Mouse (Mus musculus): ENCODE results near the gene Dspp. TPM values are rescaled to one million over a fixed set of nuclear protein-coding genes. Genes with fewer than 3 reads are reported as not detected.

Dspp gene
- polyA plus RNA-seq, 2 experiments: not detected

DNA sequence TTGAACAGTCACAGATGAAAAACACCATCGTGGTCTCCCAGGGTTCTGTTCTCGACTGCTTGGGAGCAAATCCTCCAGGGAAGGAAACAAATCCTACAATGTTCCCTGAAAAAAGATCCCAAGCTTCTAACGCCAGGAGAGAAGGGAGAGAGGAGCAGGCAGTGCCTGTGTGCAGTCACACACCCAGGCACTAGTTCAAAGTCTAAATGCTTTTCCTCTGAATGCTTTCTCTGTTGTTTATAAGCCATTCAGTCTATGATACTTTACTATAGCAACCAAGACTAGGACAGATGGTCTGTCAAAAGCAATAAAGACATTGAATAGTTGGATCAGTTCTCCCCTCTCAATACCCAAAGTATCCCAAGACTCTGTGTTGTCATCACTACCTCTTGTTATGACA is 16.8 kb downstream of the Dspp start:
- H3K27me3 ChIP-seq (ENCODE audit: control insufficient read depth, insufficient read depth, low read length): no peaks in the 10 kb centered on the region
- DNase-seq (ENCODE audit: low read depth in 3 of 3, low spot score in 3 of 3) (no peak), ATAC-seq (ENCODE audit: insufficient read depth) (no peak)
- H3K9ac ChIP-seq (replicated peaks): no peak overlapping the region
- no peaks in the 10 kb centered on the region for H3K9me3 ChIP-seq (ENCODE audit: control insufficient read depth, low read length)
- H3K36me3 ChIP-seq (replicated peaks; ENCODE audit: control insufficient read depth, insufficient read depth, low read depth): no peaks in the 10 kb centered on the region
- H3K4me3 ChIP-seq (ENCODE audit: insufficient read depth in 1 of 2, low read depth in 2 of 2, low read length in 2 of 2): no peak overlapping the region
- 51% methylated on average over 3 of the region's 3 CpGs for WGBS (ENCODE audit: insufficient replicate concordance)
- no peak overlapping the region for H3K27ac ChIP-seq
- no peak overlapping the region for H3K4me2 ChIP-seq (ENCODE audit: low read depth)
- no peak for TF ChIP-seq CTCF (IDR thresholded peaks at IDR 0.05; ENCODE audit: low read depth)
- TF ChIP-seq EP300 (IDR thresholded peaks at IDR 0.05; ENCODE audit: low read depth): no peak
- no peaks in the 10 kb centered on the region for H3K4me1 ChIP-seq (replicated peaks; ENCODE audit: control insufficient read depth in 2 of 2, insufficient read depth in 2 of 2, low read length in 1 of 2)

DNA sequence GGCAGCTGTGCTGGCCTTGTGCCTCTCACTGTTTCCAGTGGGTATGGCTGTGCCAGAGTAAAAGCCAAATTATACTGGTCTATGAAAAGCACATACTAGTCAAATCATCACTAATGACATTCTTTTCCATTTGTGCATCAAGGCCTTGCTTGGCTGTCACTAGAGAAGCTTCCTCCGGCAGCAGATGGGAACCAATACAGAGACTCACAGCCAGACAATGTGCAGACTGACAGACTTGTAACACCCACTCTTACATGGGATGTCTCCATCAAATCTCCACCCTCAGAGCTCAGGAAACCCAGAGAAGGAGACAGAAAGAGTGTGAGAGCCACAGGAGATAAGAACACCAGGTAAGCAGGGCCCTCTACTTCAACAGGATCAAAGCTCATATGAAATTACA is 24.6 kb downstream of the Dspp start:
- DNase-seq (ENCODE audit: low read depth in 3 of 3, low spot score in 3 of 3) (no peak), ATAC-seq (ENCODE audit: insufficient read depth) (no peak)
- 85% methylated on average over 1 of the region's 1 CpGs for WGBS (ENCODE audit: insufficient replicate concordance)
- Histone ChIP-seq H3K27me3 (ENCODE audit: control insufficient read depth, insufficient read depth, low read length) (no peaks in the 10 kb centered on the region), H3K9ac (replicated peaks) (no peak overlapping the region), H3K4me3 (ENCODE audit: insufficient read depth in 1 of 2, low read depth in 2 of 2, low read length in 2 of 2) (no peak overlapping the region), H3K4me2 (ENCODE audit: low read depth) (no peak overlapping the region), H3K9me3 (ENCODE audit: control insufficient read depth, low read length) (no peaks in the 10 kb centered on the region), H3K4me1 (replicated peaks; ENCODE audit: control insufficient read depth in 2 of 2, insufficient read depth in 2 of 2, low read length in 1 of 2) (no peaks in the 10 kb centered on the region), H3K27ac (no peak overlapping the region), H3K36me3 (replicated peaks; ENCODE audit: control insufficient read depth, insufficient read depth, low read depth) (no peaks in the 10 kb centered on the region)
- TF ChIP-seq CTCF (IDR thresholded peaks at IDR 0.05; ENCODE audit: low read depth) (no peak), EP300 (IDR thresholded peaks at IDR 0.05; ENCODE audit: low read depth) (no peak)

DNA sequence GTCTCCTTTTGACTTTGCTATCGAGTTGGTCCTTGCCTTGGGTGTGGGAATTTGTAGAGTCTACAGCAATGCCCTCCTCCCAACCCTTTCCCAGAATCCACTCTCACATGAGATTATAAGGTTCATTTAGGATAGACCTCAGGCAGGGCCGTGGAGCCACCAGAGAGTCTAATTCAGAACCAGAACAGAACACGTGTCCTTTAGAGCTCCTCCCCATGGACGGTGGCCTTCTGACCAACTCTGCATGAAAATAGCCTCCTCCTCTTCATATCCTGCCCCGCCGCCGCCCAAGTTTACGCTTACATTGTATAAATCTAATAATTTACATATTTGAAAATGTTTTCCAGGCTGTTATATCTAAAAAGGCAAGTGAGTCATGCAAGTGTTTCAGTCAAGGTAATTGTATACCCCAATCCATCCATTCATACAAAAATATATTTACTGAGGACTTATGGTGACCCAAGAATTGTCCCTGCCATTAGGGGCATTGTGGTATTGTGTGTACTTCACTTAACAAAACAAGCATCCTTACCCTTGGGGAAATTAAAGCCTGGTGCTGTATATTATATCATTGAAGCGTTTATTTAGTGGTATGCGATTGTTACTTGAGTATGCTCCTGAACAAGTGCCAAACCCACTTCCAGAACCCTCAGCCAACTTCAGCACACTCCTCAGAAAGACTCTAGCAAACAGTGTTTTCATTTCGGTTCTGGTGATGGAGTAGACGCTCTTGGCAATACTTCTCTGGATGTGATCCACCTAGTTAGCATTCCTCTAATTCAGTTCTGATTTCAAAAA is 30.8 kb downstream of the Dspp start:
- Histone ChIP-seq H3K4me1 (replicated peaks; ENCODE audit: control insufficient read depth in 2 of 2, insufficient read depth in 2 of 2, low read length in 1 of 2) (no peaks in the 10 kb centered on the region), H3K4me3 (ENCODE audit: insufficient read depth in 1 of 2, low read depth in 2 of 2, low read length in 2 of 2) (no peak overlapping the region), H3K27ac (no peak overlapping the region), H3K4me2 (ENCODE audit: low read depth) (no peak overlapping the region), H3K27me3 (ENCODE audit: control insufficient read depth, insufficient read depth, low read length) (no peaks in the 10 kb centered on the region), H3K9me3 (ENCODE audit: control insufficient read depth, low read length) (no peaks in the 10 kb centered on the region), H3K9ac (replicated peaks) (no peak overlapping the region), H3K36me3 (replicated peaks; ENCODE audit: control insufficient read depth, insufficient read depth, low read depth) (no peaks in the 10 kb centered on the region)
- TF ChIP-seq CTCF (IDR thresholded peaks at IDR 0.05; ENCODE audit: low read depth) (no peak), EP300 (IDR thresholded peaks at IDR 0.05; ENCODE audit: low read depth) (no peak)
- 70% methylated on average over 12 of the region's 12 CpGs for WGBS (ENCODE audit: insufficient replicate concordance)
- DNase-seq (ENCODE audit: low read depth in 3 of 3, low spot score in 3 of 3) (no peak), ATAC-seq (ENCODE audit: insufficient read depth) (no peak)

DNA sequence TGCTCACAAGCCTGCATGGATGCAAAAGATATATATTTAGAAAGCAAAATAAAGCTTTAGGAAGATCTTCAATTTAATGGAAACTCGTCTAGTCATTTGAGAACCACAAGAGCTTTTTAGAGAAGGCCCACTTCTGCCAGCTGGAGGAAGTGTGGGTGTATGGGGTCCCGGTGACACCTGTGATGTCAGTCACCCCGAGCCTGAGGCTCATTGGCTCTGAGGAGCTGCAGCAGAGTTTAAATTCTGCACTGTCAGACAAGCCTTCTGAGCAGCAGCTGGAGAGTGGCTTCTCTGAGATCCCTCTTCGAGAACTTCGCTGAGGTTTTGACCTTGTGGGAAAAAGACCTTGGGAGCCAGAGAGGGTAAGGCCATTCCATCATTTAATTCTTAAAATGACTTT is 31.8 kb downstream of the Dspp start, which contains the start of gene Dmp1:
Gene Dmp1 (plus strand): TSS at position 263 of the 400 bp plus-strand sequence.
- no peaks in the 10 kb centered on the region for H3K4me1 ChIP-seq (replicated peaks; ENCODE audit: control insufficient read depth in 2 of 2, insufficient read depth in 2 of 2, low read length in 1 of 2)
- no peak within 1 kb of the TSS for H3K4me3 ChIP-seq (ENCODE audit: insufficient read depth in 1 of 2, low read depth in 2 of 2, low read length in 2 of 2)
- H3K27me3 ChIP-seq (ENCODE audit: control insufficient read depth, insufficient read depth, low read length): no peaks in the 10 kb centered on the region
- H3K9ac ChIP-seq (replicated peaks): no peak within 1 kb of the TSS
- H3K27ac ChIP-seq: no peak within 1 kb of the TSS
- TF ChIP-seq EP300 (IDR thresholded peaks at IDR 0.05; ENCODE audit: low read depth) (no peak), CTCF (IDR thresholded peaks at IDR 0.05; ENCODE audit: low read depth) (no peak)
- ATAC-seq (ENCODE audit: insufficient read depth): no peak
- H3K4me2 ChIP-seq (ENCODE audit: low read depth): no peak within 1 kb of the TSS
- 43% methylated on average over 5 of the region's 5 CpGs for WGBS (ENCODE audit: insufficient replicate concordance)
- no peak for DNase-seq (ENCODE audit: low read depth in 3 of 3, low spot score in 3 of 3)
- no peaks in the 10 kb centered on the region for H3K36me3 ChIP-seq (replicated peaks; ENCODE audit: control insufficient read depth, insufficient read depth, low read depth)
- no peaks in the 10 kb centered on the region for H3K9me3 ChIP-seq (ENCODE audit: control insufficient read depth, low read length)

DNA sequence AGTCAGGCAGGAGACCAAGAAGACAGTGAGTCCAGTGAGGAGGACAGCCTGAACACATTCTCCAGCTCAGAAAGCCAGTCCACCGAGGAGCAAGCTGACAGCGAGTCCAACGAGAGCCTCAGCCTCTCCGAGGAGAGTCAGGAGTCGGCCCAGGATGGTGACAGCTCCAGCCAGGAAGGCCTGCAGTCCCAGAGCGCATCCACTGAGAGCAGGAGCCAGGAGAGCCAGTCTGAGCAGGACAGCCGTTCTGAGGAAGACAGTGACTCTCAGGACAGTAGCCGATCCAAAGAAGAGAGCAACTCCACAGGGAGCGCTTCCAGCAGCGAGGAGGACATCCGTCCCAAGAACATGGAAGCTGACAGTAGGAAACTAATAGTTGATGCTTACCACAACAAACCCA is 42.0 kb downstream of the Dspp start:
- Histone ChIP-seq H3K27ac (no peak overlapping the region), H3K4me3 (ENCODE audit: insufficient read depth in 1 of 2, low read depth in 2 of 2, low read length in 2 of 2) (no peak overlapping the region), H3K4me2 (ENCODE audit: low read depth) (no peak overlapping the region), H3K9ac (replicated peaks) (no peak overlapping the region), H3K36me3 (replicated peaks; ENCODE audit: control insufficient read depth, insufficient read depth, low read depth) (no peaks in the 10 kb centered on the region), H3K9me3 (ENCODE audit: control insufficient read depth, low read length) (no peaks in the 10 kb centered on the region), H3K27me3 (ENCODE audit: control insufficient read depth, insufficient read depth, low read length) (no peaks in the 10 kb centered on the region), H3K4me1 (replicated peaks; ENCODE audit: control insufficient read depth in 2 of 2, insufficient read depth in 2 of 2, low read length in 1 of 2) (no peaks in the 10 kb centered on the region)
- no peak for TF ChIP-seq CTCF (IDR thresholded peaks at IDR 0.05; ENCODE audit: low read depth)
- no peak for TF ChIP-seq EP300 (IDR thresholded peaks at IDR 0.05; ENCODE audit: low read depth)
- DNase-seq (ENCODE audit: low read depth in 3 of 3, low spot score in 3 of 3) (no peak), ATAC-seq (ENCODE audit: insufficient read depth) (no peak)
- 52% methylated on average over 11 of the region's 11 CpGs for WGBS (ENCODE audit: insufficient replicate concordance)
